Comparison of ENCODE assay signal across 10 mouse cellular contexts in the genomic region with DNA sequence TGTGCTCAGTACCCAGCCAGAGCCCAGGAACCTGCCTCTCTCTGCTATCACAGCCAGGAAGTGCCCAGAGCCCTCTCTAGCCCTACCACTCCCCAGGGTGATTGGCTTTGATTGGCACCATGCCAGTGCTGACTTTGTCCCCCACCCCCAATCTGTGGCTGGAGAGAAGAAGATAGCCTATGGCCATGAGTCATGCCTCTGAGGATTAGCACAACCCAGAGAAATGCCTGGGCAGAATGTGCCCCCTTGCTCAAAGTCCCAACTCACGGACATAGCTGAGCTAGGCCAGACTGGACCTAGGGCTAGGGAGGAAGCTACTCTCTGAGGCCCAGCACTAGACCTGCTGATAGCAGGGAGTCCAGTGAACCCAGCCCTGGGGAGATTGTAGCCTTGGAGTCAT. TPM values are rescaled to one million over a fixed set of nuclear protein-coding genes. Genes with fewer than 3 reads are reported as not detected.
A peak's percentile ranks its signal among the peaks of the same experiment; 100 is the strongest.
DNase-seq lines count a peak whose midpoint lies in the region; ATAC-seq and TF ChIP-seq lines count a peak whose summit lies in the region.
"Had no signal": no experiment of that assay in that cellular context is flagged by ENCODE, and none has a peak within 500 bp of the region (broad histone marks: within the 10 kb centered on the region; RNA-seq: fewer than 3 reads in every experiment).

No protein-coding gene starts in this region.

- peak; percentile 39 for DNase-seq in adrenal gland, postnatal 14 days
- no peak for DNase-seq in adrenal gland, adult 18-20 months (ENCODE audit: low spot score in 2 of 2)
- DNase-seq in lung, postnatal 10 days, result no peak
- peak; percentile 86 for DNase-seq in kidney, adult 11 months
- DNase-seq in liver, postnatal 0 days, result no peak
- no peak for DNase-seq in thymus, postnatal 25 days
- DNase-seq in left cerebral cortex, postnatal 4 days, result no peak
- DNase-seq: B cell, adult 2 months; lung, embryonic 14.5 days had no signal

- peak; percentile 49 for ATAC-seq in lung, embryonic 16.5 days (ENCODE audit: low read depth)
- peak; percentile 81 for ATAC-seq in liver, postnatal 0 days

- no peak overlapping the region for H3K4me3 ChIP-seq in lung, embryonic 16.5 days (ENCODE audit: low read length)
- H3K4me3 ChIP-seq in liver, postnatal 0 days (ENCODE audit: low read depth, low read length), result no peak overlapping the region

- no peak overlapping the region for H3K4me2 ChIP-seq in lung, embryonic 16.5 days (ENCODE audit: low read depth, low read length)
- H3K4me2 ChIP-seq in liver, postnatal 0 days (ENCODE audit: low read depth, low read length), result no peak overlapping the region
- H3K4me2 ChIP-seq: lung, embryonic 14.5 days had no signal

- no peak for TF ChIP-seq EP300 in liver, postnatal 0 days (IDR thresholded peaks at IDR 0.05; ENCODE audit: low read depth)

- H3K27ac ChIP-seq in lung, embryonic 16.5 days (ENCODE audit: low read length), result peak overlapping the region; percentile 32; the same call in 1 of the 2 replicates
- 0 out of 2 replicates have a peak overlapping the region, but pooled peaks have one; percentile 0 for H3K27ac ChIP-seq in liver, postnatal 0 days (ENCODE audit: low read depth)

- H3K4me1 ChIP-seq in lung, embryonic 16.5 days (replicated peaks; ENCODE audit: control insufficient read depth, insufficient read depth, low read length), result peaks cover 12% of the 10 kb centered on the region
- peaks cover 7% of the 10 kb centered on the region for H3K4me1 ChIP-seq in liver, postnatal 0 days (ENCODE audit: insufficient read depth)

- TF ChIP-seq CTCF in liver, postnatal 0 days (IDR thresholded peaks at IDR 0.05; ENCODE audit: low read depth), result no peak

- no peaks in the 10 kb centered on the region for H3K36me3 ChIP-seq in lung, embryonic 16.5 days (ENCODE audit: control insufficient read depth, insufficient read depth, low read length)
- H3K36me3 ChIP-seq in liver, postnatal 0 days (replicated peaks; ENCODE audit: insufficient read depth, low read length), result no peaks in the 10 kb centered on the region

- WGBS in lung, embryonic 16.5 days, result 32% methylated on average over 1 of the region's 1 CpGs
- 55% methylated on average over 1 of the region's 1 CpGs for WGBS in liver, postnatal 0 days (ENCODE audit: insufficient replicate concordance)

- intact Hi-C loops in left cerebral cortex, postnatal 4 days (cut with DNase I), result loop anchor here (10.0 kb wide), 1 partner anchor 205 kb away; no protein-coding TSS in a partner anchor

- no peaks in the 10 kb centered on the region for H3K9me3 ChIP-seq in lung, embryonic 16.5 days (ENCODE audit: control insufficient read depth, low read length)
- H3K9me3 ChIP-seq in liver, postnatal 0 days (ENCODE audit: low read length), result no peaks in the 10 kb centered on the region

- H3K27me3 ChIP-seq in lung, embryonic 16.5 days (ENCODE audit: control insufficient read depth, insufficient read depth, low read depth, low read length), result no peaks in the 10 kb centered on the region
- H3K27me3 ChIP-seq in liver, postnatal 0 days (ENCODE audit: insufficient read depth, low read length), result no peaks in the 10 kb centered on the region

- H3K9ac ChIP-seq in lung, embryonic 16.5 days (ENCODE audit: low read length), result no peak overlapping the region
- no peak overlapping the region for H3K9ac ChIP-seq in liver, postnatal 0 days (replicated peaks)
- H3K9ac ChIP-seq: lung, embryonic 14.5 days had no signal

RNA-seq across cellular contexts. Expression of gene Cdk18, which starts 10.7 kb away (rescaled TPM):
- total RNA-seq in adrenal gland, postnatal 14 days (2021), result 16.7 and 17.9 TPM in 2 replicates
- 10 to 100 TPM; 16.1 to 16.3 TPM for total RNA-seq in adrenal gland, adult 18-20 months (2021)
- polyA plus RNA-seq in lung, embryonic 16.5 days (2015; fragmentation: Nextera tagmentation; extraction: Ambion mirVana), result 8.7 and 9.0 TPM in 2 replicates
- 3.5 and 4.5 TPM in 2 replicates for polyA plus RNA-seq in liver, postnatal 0 days (2015; fragmentation: Nextera tagmentation; extraction: Ambion mirVana)
- 10 to 100 TPM in 1 of 2 experiments, 1 to 10 TPM in 1; 9.3 to 11.5 TPM for total RNA-seq in left cerebral cortex, postnatal 4 days (2021)

RNA-seq across cellular contexts. Expression of gene Lemd1, which starts 41.1 kb away (rescaled TPM):
- total RNA-seq in adrenal gland, postnatal 14 days (2021), result not detected in 2 replicates
- under 1 TPM in 1 of 2 experiments, not detected in 1; 0.43 TPM for total RNA-seq in adrenal gland, adult 18-20 months (2021)
- polyA plus RNA-seq in lung, embryonic 16.5 days (2015; fragmentation: Nextera tagmentation; extraction: Ambion mirVana), result 1.2 and 1.8 TPM in 2 replicates
- not detected in 2 replicates for polyA plus RNA-seq in liver, postnatal 0 days (2015; fragmentation: Nextera tagmentation; extraction: Ambion mirVana)
- total RNA-seq in left cerebral cortex, postnatal 4 days (2021), result 10 to 100 TPM in 1 of 2 experiments, 1 to 10 TPM in 1; 8.8 to 10.1 TPM

RNA-seq across cellular contexts. Expression of gene AC124108.1, which starts 41.1 kb away (rescaled TPM):
- 0.11 and 0.15 TPM in 2 replicates for total RNA-seq in adrenal gland, postnatal 14 days (2021)
- not detected for total RNA-seq in adrenal gland, adult 18-20 months (2021)
- 0.50 and 0.63 TPM in 2 replicates for polyA plus RNA-seq in lung, embryonic 16.5 days (2015; fragmentation: Nextera tagmentation; extraction: Ambion mirVana)
- not detected in 2 replicates for polyA plus RNA-seq in liver, postnatal 0 days (2015; fragmentation: Nextera tagmentation; extraction: Ambion mirVana)
- total RNA-seq in left cerebral cortex, postnatal 4 days (2021), result 1 to 10 TPM; 3.6 to 4.2 TPM

Comparison
In these comparisons a context has a peak if more than half of its experiments do, and no peak if none do; other contexts are left out.
1. DNase-seq: peak in adrenal gland, postnatal 14 days (single experiment) and kidney, adult 11 months (single experiment); none in adrenal gland, adult 18-20 months (0 of 2), lung, postnatal 10 days (single experiment), liver, postnatal 0 days (single experiment), thymus, postnatal 25 days (single experiment) and left cerebral cortex, postnatal 4 days (single experiment).